Mouse (Mus musculus) embryonic facial prominence, embryonic 14.5 days (tissue): ENCODE measurements at regions not wholly inside any gene's neighbourhood (a gene's known extent, or its start where the extent isn't known, plus 50 kb on each side); places are given as distances from the start of the nearest gene placed in this dataset.

Experiments
- ATAC-seq: fragments of 200-750 bp; cut with Nextera tagmentation; 2 replicates; pipeline ENCODE4 v1.8.0; 2017; ENCODE audit warnings: low read depth, moderate number of reproducible peaks, moderate TSS enrichment
- DNase-seq: peaks from one replicate; pipeline ENCODE4 v3.0.0-alpha.2; 2015; ENCODE audit warnings: low spot score
- H3K27ac ChIP-seq: fragments of 300-500 bp; sonication (generic); replicated peaks from 2 replicates; pipeline ENCODE4 v1.5.1; 2014; ENCODE audit warnings: low read depth, mild to moderate bottlenecking, low read length, moderate library complexity
- H3K27me3 ChIP-seq: fragments of 300-500 bp; sonication (generic); replicated peaks from 2 replicates; pipeline ENCODE4 v1.6.1; 2014; ENCODE audit warnings: low read length; ENCODE audit not compliant: control insufficient read depth, insufficient read depth
- H3K36me3 ChIP-seq: fragments of 300-500 bp; sonication (generic); 2 replicates; pipeline ENCODE4 v1.6.1; 2014; ENCODE audit warnings: low read length, mixed read lengths; ENCODE audit not compliant: control insufficient read depth, insufficient read depth
- H3K4me1 ChIP-seq: fragments of 300-500 bp; sonication (generic); 2 replicates; pipeline ENCODE4 v1.6.1; 2014; ENCODE audit warnings: antibody characterized with exemption, low read length; ENCODE audit not compliant: control insufficient read depth, insufficient read depth
- H3K4me2 ChIP-seq: fragments of 300-500 bp; sonication (generic); 2 replicates; pipeline ENCODE4 v1.6.1; 2014; ENCODE audit warnings: low read depth, mild to moderate bottlenecking, low read length, moderate library complexity, mixed read lengths
- H3K4me3 ChIP-seq: fragments of 300-500 bp; sonication (generic); 2 replicates; pipeline ENCODE4 v1.5.1; 2014; ENCODE audit warnings: low read depth, mild to moderate bottlenecking, low read length
- H3K9ac ChIP-seq: fragments of 300-500 bp; sonication (generic); 2 replicates; pipeline ENCODE4 v1.6.1; 2014; ENCODE audit warnings: low read depth, mild to moderate bottlenecking, low read length, moderate library complexity, mixed read lengths
- H3K9me3 ChIP-seq: fragments of 300-500 bp; sonication (generic); 2 replicates; pipeline ENCODE4 v1.6.1; 2016; ENCODE audit warnings: low read length; ENCODE audit not compliant: control insufficient read depth
- WGBS: fragments of 180-500 bp; shearing (Covaris S2); extraction: QIAGEN DNeasy Blood & Tissue Kit; methylation state at CpG from one replicate; pipeline ENCODE4 v1.1.7; 2014; 5-methylcytosine and 5-hydroxymethylcytosine counted together

- Histone ChIP-seq H3K4me3 (no peak overlapping the region), H3K36me3 (no peaks in the 10 kb centered on the region), H3K4me2 (no peak overlapping the region), H3K9ac (no peak overlapping the region), H3K4me1 (no peaks in the 10 kb centered on the region), H3K27me3 (no peaks in the 10 kb centered on the region), H3K9me3 (no peaks in the 10 kb centered on the region), H3K27ac (no peak overlapping the region)
- WGBS = 50% methylated on average over 4 of the region's 4 CpGs
- peak; percentile 77 for DNase-seq
- ATAC-seq = no peak
These were observed 184.1 kb downstream of the Dmrt2 start for GRCm38 (mm10) chr19:25856344-25856743.

GRCm38 (mm10) chr19:25863312-25863711, 191.1 kb downstream of the Dmrt2 start:
- Histone ChIP-seq H3K9ac (no peak overlapping the region), H3K27ac (no peak overlapping the region), H3K27me3 (no peaks in the 10 kb centered on the region), H3K4me1 (no peaks in the 10 kb centered on the region), H3K36me3 (no peaks in the 10 kb centered on the region), H3K9me3 (no peaks in the 10 kb centered on the region), H3K4me3 (no peak overlapping the region), H3K4me2 (no peak overlapping the region)
- DNase-seq (no peak), ATAC-seq (no peak)
- WGBS = 74% methylated on average over 1 of the region's 1 CpGs

GRCm38 (mm10) chr19:25906721-25907120, 234.5 kb downstream of the Dmrt2 start:
- Histone ChIP-seq H3K9ac (no peak overlapping the region), H3K27me3 (no peaks in the 10 kb centered on the region), H3K36me3 (no peaks in the 10 kb centered on the region), H3K4me1 (no peaks in the 10 kb centered on the region), H3K4me3 (no peak overlapping the region), H3K4me2 (no peak overlapping the region), H3K9me3 (no peaks in the 10 kb centered on the region), H3K27ac (no peak overlapping the region)
- 87% methylated on average over 4 of the region's 4 CpGs for WGBS
- DNase-seq (no peak), ATAC-seq (no peak)

- DNase-seq (peak; percentile 69), ATAC-seq (no peak)
- Histone ChIP-seq H3K27ac (no peak overlapping the region), H3K4me1 (peaks cover 18% of the 10 kb centered on the region; the same call in 1 of the 2 replicates), H3K36me3 (no peaks in the 10 kb centered on the region), H3K9me3 (no peaks in the 10 kb centered on the region), H3K4me3 (no peak overlapping the region), H3K4me2 (no peak overlapping the region), H3K9ac (no peak overlapping the region), H3K27me3 (no peaks in the 10 kb centered on the region)
These were observed 249.8 kb downstream of the Dmrt2 start for GRCm38 (mm10) chr19:25922052-25922451.

- 95% methylated on average over 1 of the region's 1 CpGs for WGBS
- Histone ChIP-seq H3K36me3 (no peaks in the 10 kb centered on the region), H3K9me3 (no peaks in the 10 kb centered on the region), H3K4me2 (no peak overlapping the region), H3K9ac (no peak overlapping the region), H3K4me3 (no peak overlapping the region), H3K27me3 (no peaks in the 10 kb centered on the region), H3K27ac (no peak overlapping the region), H3K4me1 (peaks cover 18% of the 10 kb centered on the region; the same call in 1 of the 2 replicates)
- no peak for DNase-seq
- ATAC-seq = no peak
These were observed 250.6 kb downstream of the Dmrt2 start for GRCm38 (mm10) chr19:25922806-25923205.

- no peaks in the 10 kb centered on the region for H3K36me3 ChIP-seq
- H3K4me2 ChIP-seq = no peak overlapping the region
- H3K9ac ChIP-seq = no peak overlapping the region
- no peaks in the 10 kb centered on the region for H3K9me3 ChIP-seq
- no peaks in the 10 kb centered on the region for H3K27me3 ChIP-seq
- 21% methylated on average over 10 of the region's 10 CpGs for whole genome bisulfite sequencing
- no peak overlapping the region for H3K4me3 ChIP-seq
- peaks cover 18% of the 10 kb centered on the region; the same call in 1 of the 2 replicates for H3K4me1 ChIP-seq
- DNase-seq = peak; percentile 90
- ATAC-seq = peak; percentile 87
- H3K27ac ChIP-seq = peak overlapping the region; percentile 63
These were observed 251.6 kb downstream of the Dmrt2 start for GRCm38 (mm10) chr19:25923727-25924384.

GRCm38 (mm10) chr19:25924385-25924769, 252.2 kb downstream of the Dmrt2 start:
- H3K27me3 ChIP-seq = no peaks in the 10 kb centered on the region
- 20% methylated on average over 5 of the region's 5 CpGs for WGBS
- peaks cover 18% of the 10 kb centered on the region; the same call in 1 of the 2 replicates for H3K4me1 ChIP-seq
- H3K9me3 ChIP-seq = no peaks in the 10 kb centered on the region
- H3K27ac ChIP-seq = 0 out of 2 replicates have a peak overlapping the region, but pooled peaks have one; percentile 29
- H3K9ac ChIP-seq = no peak overlapping the region
- DNase-seq (peak; percentile 82), ATAC-seq (peak; percentile 73)
- H3K4me2 ChIP-seq = no peak overlapping the region
- H3K36me3 ChIP-seq = no peaks in the 10 kb centered on the region
- no peak overlapping the region for H3K4me3 ChIP-seq

- no peak for ATAC-seq
- WGBS = 65% methylated on average over 9 of the region's 9 CpGs
- H3K9ac ChIP-seq = no peak overlapping the region
These were observed 255.0 kb downstream of the Dmrt2 start for GRCm38 (mm10) chr19:25927220-25927619.

GRCm38 (mm10) chr19:25937343-25937742, 265.1 kb downstream of the Dmrt2 start:
- 61% methylated on average over 9 of the region's 9 CpGs for WGBS
- Histone ChIP-seq H3K27me3 (no peaks in the 10 kb centered on the region), H3K4me2 (no peak overlapping the region), H3K4me1 (no peaks in the 10 kb centered on the region), H3K36me3 (no peaks in the 10 kb centered on the region), H3K27ac (no peak overlapping the region), H3K4me3 (no peak overlapping the region), H3K9ac (no peak overlapping the region), H3K9me3 (no peaks in the 10 kb centered on the region)
- ATAC-seq (no peak), DNase-seq (no peak)

More at GRCm38 (mm10) chr19:25927220-25927619, 255.0 kb downstream of the Dmrt2 start:
- Histone ChIP-seq H3K36me3 (no peaks in the 10 kb centered on the region), H3K4me3 (no peak overlapping the region), H3K27ac (no peak overlapping the region), H3K4me1 (peaks cover 18% of the 10 kb centered on the region; the same call in 1 of the 2 replicates), H3K4me2 (no peak overlapping the region), H3K27me3 (no peaks in the 10 kb centered on the region), H3K9me3 (no peaks in the 10 kb centered on the region)
- DNase-seq = no peak
